Mouse (Mus musculus): ENCODE data around the gene Olfr1057. TPM values are rescaled to one million over a fixed set of nuclear protein-coding genes. Genes with fewer than 3 reads are reported as not detected.

Gene Olfr1057
- not detected for total RNA-seq (2023)

DNA sequence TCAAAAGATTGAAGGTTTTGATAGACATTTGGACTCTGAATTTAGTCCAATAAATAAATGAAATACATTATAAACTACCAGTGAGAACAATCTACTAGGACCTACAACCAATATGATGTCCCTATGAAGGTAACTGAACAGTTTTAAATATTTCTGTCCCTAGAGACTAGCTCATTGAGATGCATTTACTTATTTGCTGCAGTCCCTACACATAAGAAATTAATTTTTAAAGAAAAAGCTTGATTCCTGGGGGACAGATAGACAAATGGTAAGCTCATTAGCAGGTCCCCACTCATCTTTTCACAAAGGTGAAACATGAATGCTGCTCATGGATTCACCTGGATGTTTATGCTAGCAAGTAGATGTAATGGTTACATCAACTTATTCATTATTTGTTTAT lies at the start of gene Olfr1057:
Gene Olfr1057 (minus strand): TSS at position 101 of the 400 bp plus-strand sequence.

DNA sequence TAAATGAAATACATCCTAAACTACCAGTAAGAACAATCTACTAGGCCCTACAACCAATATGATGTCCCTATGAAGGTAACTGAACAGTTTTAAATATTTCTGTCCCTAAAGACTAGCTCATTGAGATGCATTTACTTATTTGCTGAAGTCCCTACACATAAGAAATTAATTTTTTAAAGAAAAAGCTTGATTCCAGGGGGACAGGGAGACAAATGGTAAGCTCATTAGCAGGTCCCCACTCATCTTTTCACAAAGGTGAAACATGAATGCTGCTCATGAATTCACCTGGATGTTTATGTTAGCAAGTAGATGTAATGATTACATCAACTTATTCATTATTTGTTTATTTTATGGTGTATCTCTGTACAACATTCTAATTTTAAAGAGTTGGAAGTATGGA lies 48.5 kb upstream of the Olfr1057 start, which contains the start of gene Olfr1062:
Gene Olfr1062 (minus strand): TSS at position 101 of the 400 bp plus-strand sequence.

GRCm38 (mm10) chr2:86413950-86414349 lies 35.8 kb upstream of the Olfr1057 start, which contains the start of gene Olfr1061:
Olfr1061 (minus strand) TSS chr2:86414050.

GRCm38 (mm10) chr2:86388461-86388860 lies 10.3 kb upstream of the Olfr1057 start, which contains the start of gene Olfr1058:
Olfr1058 (minus strand) TSS chr2:86388561.

DNA sequence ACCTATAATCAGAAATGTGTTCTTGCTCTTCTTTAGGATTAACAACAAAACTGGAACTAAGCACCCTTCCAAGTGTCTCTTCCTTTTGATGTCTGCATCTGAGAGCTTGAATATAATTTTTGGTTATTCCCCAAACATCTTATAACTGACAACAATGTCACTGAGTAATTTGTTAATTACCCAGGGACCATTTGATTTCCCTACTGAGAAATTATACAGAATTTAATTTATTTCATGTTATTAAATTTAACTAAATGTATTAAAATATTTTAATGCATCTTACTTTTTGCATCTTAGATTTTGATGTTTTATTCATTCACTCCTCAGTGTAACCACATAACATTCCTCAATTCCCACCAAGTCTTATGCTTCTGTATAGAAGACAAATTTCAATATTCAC lies 15.8 kb downstream of the Olfr1057 start, which contains the start of gene Olfr1056:
Gene Olfr1056 (minus strand): TSS at position 101 of the 400 bp plus-strand sequence.

GRCm38 (mm10) chr2:86350184-86350583 lies 28.0 kb downstream of the Olfr1057 start, which contains the start of gene Olfr1055:
Olfr1055 (minus strand) TSS chr2:86350284.

DNA sequence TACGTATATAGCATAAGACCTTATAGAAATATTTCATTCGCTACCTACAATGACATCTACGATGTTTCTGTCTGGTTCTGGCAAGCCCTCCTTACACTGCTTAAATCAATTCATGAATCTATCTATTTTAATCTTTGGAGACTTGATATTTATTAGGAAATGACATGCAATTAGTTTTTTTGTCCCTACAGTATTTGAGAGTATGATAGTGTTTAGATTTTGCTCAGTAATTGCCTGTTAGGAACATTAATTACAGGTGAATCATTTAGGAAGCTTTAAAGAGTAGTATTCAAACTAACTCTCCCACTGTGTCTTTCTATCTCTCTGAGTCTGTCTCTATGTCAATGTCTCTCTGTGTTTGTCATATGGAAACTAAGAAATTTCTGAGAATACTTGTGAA lies 42.9 kb downstream of the Olfr1057 start, which contains the start of gene Olfr1054:
Gene Olfr1054 (minus strand): TSS at position 101 of the 400 bp plus-strand sequence.

Other genes starting within 250 kb of the Olfr1057 start
- gene Olfr1039, start 242.5 kb downstream of the Olfr1057 start, total RNA-seq (2023) = not detected
- gene Olfr1040, start 231.7 kb downstream of the Olfr1057 start, total RNA-seq (2023) = not detected
- not detected for gene Olfr1042, start 216.6 kb downstream of the Olfr1057 start, total RNA-seq (2023)
- not detected for gene Olfr1043, start 210.9 kb downstream of the Olfr1057 start, total RNA-seq (2023)
- not detected for gene Olfr1044, start 200.6 kb downstream of the Olfr1057 start, total RNA-seq (2023)
- not detected for gene Olfr52, start 192.7 kb downstream of the Olfr1057 start, total RNA-seq (2023)
- not detected for gene Olfr1045, start 175.4 kb downstream of the Olfr1057 start, total RNA-seq (2023)
- gene Olfr1046, start 159.1 kb downstream of the Olfr1057 start, total RNA-seq (2023) = not detected
- not detected for gene Olfr1047, start 147.0 kb downstream of the Olfr1057 start, total RNA-seq (2023)
- gene Olfr1048, start 138.1 kb downstream of the Olfr1057 start, total RNA-seq (2023) = not detected
- gene Olfr1049, start 120.1 kb downstream of the Olfr1057 start, total RNA-seq (2023) = not detected
- not detected for gene Olfr1051, start 99.3 kb downstream of the Olfr1057 start, total RNA-seq (2023)
- not detected for gene Olfr1052, start 85.9 kb downstream of the Olfr1057 start, total RNA-seq (2023)
- gene Olfr1053, start 63.1 kb downstream of the Olfr1057 start, total RNA-seq (2023) = not detected
- not detected for gene Olfr1054, start 43.0 kb downstream of the Olfr1057 start, total RNA-seq (2023)
- not detected for gene Olfr1055, start 28.1 kb downstream of the Olfr1057 start, total RNA-seq (2023)
- gene Olfr1056, start 15.9 kb downstream of the Olfr1057 start, total RNA-seq (2023) = not detected
- not detected for gene Olfr1058, start 10.2 kb upstream of the Olfr1057 start, total RNA-seq (2023)
- gene Olfr1061, start 35.7 kb upstream of the Olfr1057 start, total RNA-seq (2023) = not detected
- not detected for gene Olfr1062, start 48.4 kb upstream of the Olfr1057 start, total RNA-seq (2023)
- gene Olfr1065, start 72.2 kb upstream of the Olfr1057 start, total RNA-seq (2023) = not detected
- gene Olfr1066, start 77.9 kb upstream of the Olfr1057 start, total RNA-seq (2023) = not detected
- gene Olfr228, start 109.0 kb upstream of the Olfr1057 start, total RNA-seq (2023) = not detected
- gene Olfr1076, start 130.1 kb upstream of the Olfr1057 start, total RNA-seq (2023) = not detected
- not detected for gene Olfr1079, start 164.1 kb upstream of the Olfr1057 start, total RNA-seq (2023)
- gene Olfr1080, start 179.8 kb upstream of the Olfr1057 start, total RNA-seq (2023) = not detected
- not detected for gene Olfr1082, start 220.6 kb upstream of the Olfr1057 start, total RNA-seq (2023)

All from CD4-positive naive resting alpha-beta T cell, adult 76 days (primary cell).